Mouse (Mus musculus): ENCODE data around the gene Dtl.

DNA sequence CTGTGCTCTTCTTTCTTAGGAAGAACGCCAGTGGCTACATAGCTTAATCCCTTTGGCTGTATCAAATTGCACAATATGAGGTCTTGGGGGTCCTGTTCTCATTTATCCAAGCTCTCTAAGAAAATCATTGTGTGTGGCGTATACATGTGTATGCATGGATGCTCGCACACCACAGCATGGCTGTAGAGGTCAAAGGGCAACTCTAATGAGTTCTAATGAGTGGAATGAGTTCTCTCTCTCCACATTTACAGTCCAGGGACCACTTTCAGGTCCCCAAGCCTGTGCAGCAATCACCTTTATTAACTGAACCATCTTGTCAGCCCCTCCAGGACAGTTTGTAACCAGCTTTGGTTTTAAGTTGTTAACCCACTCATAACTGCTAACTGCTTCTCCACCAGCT lies 58.3 kb downstream of the Dtl start:
- no peak for TF ChIP-seq POLR2A (IDR thresholded peaks at IDR 0.05; ENCODE audit: insufficient read depth, low read length)
- no peak for TF ChIP-seq CTCF (IDR thresholded peaks at IDR 0.05; ENCODE audit: low read depth, low read length)
